Mouse (Mus musculus) cerebellum, adult 2 months (tissue): ENCODE results near the gene Slc6a6.

Experiments
- CTCF ChIP-seq: fragments of 200-500 bp; IDR thresholded peaks from 2 replicates; pipeline ENCODE4 v1.5.1; 2011; ENCODE audit warnings: low read depth, mild to moderate bottlenecking, control low read depth, low read length, moderate library complexity, borderline replicate concordance; ENCODE audit not compliant: insufficient read depth
- POLR2A ChIP-seq: fragments of 200-500 bp; IDR thresholded peaks from 2 replicates; pipeline ENCODE4 v1.6.1; 2011; ENCODE audit warnings: low read length, control low read depth, borderline replicate concordance; ENCODE audit not compliant: insufficient read depth

DNA sequence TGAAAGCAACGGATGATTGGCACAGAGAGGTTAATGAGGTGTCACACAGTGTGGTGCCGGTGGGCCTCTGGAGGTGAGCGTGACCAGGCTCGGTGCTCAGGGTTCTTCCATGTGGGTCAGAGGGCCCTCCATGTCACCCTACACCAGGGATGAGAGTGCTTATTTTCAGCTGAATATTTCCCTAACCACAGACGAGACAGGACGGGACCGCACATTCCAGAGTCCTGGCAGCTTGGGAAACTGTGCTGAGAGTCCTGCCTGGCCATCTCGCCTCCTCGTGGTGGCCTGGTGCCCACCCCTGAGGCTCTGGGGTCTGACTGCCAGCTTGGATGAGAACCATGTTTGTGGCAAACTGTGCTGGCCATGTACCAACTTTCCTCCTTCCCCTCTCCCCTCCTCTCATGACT, 36.5 kb upstream of the Slc6a6 start:
- no peak for TF ChIP-seq CTCF
- no peak for TF ChIP-seq POLR2A
